Mouse (Mus musculus): ENCODE results near the gene Klhl15.
"Not testable (repeated sequence)": the region's sequence is repeated elsewhere in the genome, so short reads cannot be mapped to it uniquely, and the experiment has no call there.

Gene Klhl15

DNA sequence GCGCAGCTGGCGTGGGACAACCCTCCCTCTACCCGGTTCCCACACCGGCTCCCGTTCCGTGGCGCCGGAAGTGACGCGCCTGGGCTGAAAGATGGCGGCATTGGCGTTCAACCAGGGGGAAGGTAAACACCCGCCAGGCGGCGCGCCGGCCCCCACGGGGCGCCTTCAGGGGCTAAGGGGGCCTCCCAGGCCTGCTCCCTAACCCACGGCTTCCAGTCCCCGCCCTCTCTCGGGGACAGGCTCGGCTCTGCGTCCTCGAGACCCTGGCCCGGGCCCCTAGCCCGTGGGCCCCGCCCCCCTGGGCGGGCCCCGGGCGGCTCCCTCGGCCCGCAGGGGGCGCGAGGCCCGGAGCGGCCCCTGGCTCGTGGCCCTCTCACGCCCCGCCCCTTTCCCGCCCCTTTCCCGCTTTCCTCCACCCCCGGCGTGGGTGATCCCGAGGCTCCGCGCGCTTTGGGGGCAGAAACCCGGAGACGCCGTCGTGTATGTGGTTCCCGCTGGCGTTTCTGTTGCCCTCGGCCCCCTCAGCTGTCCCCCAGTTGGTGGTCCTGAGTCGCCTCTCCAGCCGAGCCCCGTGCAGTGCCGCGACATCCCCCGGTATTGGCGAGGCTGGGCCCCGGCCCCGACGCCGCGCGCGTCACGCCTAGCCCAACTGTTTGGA lies at the start of gene Klhl15:
Gene Klhl15 (plus strand): TSS at position 68 of the 658 bp plus-strand sequence.
- DNase-seq (ENCODE audit: low read depth, low spot score), result peak; percentile 84

DNA sequence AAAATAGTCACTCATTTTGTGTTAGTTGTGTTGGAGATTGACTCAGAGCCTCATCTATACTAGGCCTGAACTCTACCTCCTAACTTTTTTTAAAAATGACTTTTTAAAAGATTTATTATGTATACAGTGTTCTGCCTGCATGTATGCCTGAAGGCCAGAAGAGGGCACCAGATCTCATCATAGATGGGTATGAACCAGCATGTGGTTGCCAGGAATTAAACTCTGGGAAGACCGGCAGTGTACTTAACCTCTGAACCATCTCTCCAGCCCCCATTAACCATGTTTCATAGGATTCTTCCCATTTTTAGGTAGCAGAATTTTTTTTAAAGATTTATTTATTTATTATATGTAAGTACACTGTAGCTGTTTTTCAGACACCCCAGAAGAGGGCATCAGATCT lies 49.2 kb upstream of the Klhl15 start:
- DNase-seq (ENCODE audit: low read depth, low spot score), result no peak

DNA sequence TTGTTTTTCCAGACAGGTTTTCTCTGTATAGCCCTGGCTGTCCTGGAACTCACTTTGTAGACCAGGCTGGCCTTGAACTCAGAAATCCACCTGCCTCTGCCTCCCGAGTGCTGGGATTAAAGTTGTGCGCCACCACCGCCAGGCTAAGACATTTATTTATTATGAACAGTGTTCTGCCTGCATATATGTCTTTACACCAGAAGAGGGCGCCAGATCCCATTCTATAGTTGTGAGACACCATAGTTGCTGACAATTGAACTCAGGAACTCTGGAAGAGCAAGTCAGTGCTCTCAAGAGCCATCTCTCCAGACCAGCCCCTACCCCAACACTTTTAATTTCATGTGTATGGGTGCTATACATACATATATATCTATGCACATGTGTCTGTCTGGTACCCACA lies 40.5 kb upstream of the Klhl15 start:
- DNase-seq (ENCODE audit: low read depth, low spot score), result not testable (repeated sequence)

DNA sequence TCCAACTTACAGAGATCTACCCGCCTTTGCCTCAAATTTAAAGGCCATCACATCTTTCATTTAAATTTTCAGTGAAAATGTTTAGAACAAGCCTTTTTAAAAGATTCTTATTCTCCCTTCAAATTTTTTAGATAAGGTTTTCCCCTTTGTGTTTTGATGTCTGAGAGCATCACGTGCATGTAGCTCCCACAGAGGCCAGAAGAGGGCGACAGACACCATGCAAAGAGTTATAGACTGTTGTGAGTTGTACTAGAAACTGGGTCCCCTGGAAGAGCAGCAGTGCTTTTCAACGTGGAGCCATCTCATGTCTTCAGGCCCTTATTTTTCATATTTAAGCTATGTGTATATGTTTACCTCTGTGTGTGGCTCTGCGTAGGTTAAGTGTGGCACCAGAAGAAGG lies 36.6 kb upstream of the Klhl15 start:
- DNase-seq (ENCODE audit: low read depth, low spot score), result no peak

DNA sequence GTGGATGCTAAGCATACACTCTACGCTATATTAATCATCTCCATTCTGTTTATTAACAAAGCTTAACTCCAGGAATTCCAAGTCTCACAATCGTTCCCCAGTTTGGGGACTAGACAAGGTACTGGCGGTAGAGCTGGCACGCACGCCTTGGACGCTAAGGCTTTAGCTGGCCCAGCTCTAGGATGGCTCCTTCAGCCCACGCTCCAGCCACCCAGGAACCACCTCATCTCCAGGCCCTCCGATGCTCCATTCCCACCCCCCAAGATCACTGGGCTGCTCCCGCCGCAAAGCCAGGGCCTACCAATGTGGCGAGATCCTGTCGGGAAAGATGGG lies 22.2 kb upstream of the Klhl15 start:
- DNase-seq (ENCODE audit: low read depth, low spot score), result no peak

DNA sequence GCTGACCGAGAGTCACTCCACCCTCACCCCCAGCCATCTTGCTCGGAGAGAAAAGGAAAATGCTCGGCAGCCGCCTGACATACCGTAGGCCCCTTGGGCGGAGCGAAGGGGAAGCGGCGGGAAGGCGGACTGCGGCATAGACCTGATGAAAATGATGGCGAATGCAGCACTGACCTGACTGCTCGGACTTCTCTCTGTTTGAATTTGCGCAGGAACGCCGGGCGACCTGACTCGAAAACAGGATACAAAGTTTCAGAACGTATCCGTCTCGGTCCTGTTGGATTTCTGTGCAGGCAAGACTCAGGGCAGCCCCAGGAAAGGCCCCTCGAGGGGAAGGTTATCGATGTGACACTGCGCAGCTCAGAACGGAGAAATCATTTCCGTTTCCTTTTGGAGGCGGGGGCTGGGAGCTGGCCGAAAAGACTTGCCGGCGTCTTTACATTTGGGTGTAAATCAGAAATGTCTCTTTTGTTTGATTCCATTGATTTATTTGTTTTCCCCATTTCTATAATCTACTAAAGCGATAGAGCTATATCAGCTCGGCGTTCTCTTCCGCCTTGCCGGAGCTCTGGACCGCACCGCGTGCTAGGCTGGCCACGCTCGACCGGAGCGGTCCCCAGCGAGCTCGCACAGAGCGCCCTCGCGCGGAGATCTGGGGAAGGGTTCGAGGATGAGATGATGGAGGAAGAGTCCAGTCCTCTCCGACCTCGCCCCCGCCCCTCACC lies 21.6 kb upstream of the Klhl15 start, which contains the start of gene Eif2s3x:
Gene Eif2s3x (minus strand): TSS at position 266 of the 725 bp plus-strand sequence.
- DNase-seq (ENCODE audit: low read depth, low spot score), result peak; percentile 91

DNA sequence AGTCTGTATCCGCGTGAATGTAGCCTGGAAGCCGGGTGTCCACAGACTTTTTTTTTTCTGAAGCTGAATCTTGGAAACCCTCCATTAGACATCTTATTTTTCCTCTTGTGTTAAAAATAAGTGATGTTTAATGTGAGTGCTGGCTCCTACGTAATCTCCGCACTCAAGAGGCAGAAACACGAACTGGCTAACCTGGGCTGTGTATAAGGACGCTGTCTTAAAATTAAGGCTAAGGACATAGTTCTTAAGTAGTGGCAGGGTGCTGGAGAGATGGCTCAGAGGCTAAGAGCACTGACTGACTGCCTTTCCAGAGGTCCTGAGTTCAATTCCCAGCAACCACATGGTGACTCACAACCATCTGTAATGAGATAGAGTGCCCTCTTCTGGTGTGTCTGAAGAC lies 21.0 kb upstream of the Klhl15 start:
- no peak for DNase-seq (ENCODE audit: low read depth, low spot score)

DNA sequence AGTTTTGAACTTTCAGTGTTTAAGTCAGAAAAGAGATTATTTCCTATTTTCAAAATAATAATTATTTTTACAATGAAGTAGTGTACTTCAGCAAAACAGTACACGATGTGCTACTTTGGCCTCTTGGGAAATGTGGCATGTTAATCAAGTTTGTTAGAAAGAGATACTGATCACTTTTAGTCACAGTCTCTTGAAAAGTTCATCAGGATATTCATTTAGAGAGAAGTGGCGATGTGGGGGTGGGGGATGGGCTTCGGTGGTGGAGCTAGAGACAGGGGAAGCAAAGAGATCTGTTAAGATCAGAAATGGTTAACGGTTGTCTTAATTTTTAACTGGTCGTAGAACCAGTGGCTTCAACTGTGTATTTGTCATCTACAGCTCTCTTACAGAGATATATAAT lies 967 bp upstream of the Klhl15 start:
- DNase-seq (ENCODE audit: low read depth, low spot score), result no peak

DNA sequence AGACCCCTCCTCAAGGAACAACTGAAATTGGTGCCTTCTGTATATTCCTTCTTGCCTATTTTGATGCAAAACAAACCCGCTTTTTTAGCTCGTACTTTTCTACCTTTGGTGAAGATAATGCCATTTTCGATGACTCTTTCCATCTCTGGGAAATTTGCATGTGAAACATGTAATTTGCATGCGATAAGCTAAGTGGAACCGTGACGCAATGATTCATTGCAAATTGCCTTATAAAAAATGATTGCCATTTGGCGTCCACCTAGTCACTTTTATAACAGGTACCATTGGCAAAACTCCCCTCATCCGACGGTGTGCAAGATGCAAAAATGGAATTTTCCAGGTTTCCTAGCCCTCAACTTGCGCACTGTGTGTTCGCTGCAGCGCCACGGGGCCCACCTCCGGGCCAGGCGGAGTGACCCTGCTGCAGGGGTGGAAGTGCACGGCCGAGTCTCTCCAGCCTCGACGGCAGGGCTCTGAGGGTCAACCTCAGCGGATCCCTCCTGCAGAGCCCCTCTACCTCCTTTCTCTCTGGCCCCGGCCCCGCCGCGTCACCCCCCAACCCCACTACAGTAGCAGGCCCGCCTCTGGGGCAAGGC lies 365 bp upstream of the Klhl15 start:
- no peak for DNase-seq (ENCODE audit: low read depth, low spot score)

DNA sequence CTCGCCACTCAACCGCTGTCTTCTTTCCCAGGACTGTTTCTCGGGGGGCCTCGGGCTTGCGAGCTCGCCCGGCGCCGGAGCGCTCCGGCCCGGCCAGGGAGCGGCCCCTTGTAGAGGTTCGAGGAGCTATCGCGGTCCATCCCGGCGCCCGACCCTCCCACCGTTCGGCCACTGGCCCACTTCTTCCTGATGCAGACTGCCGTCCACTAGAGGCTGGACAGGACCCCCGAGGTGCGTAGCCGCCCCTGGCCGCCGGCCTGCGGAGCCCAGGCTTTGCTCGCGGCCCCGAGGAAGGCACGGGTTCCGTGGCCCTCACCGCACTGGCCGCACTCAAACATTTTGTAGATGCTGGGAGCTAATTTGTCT lies 774 bp downstream of the Klhl15 start:
- DNase-seq (ENCODE audit: low read depth, low spot score), result peak; percentile 14

DNA sequence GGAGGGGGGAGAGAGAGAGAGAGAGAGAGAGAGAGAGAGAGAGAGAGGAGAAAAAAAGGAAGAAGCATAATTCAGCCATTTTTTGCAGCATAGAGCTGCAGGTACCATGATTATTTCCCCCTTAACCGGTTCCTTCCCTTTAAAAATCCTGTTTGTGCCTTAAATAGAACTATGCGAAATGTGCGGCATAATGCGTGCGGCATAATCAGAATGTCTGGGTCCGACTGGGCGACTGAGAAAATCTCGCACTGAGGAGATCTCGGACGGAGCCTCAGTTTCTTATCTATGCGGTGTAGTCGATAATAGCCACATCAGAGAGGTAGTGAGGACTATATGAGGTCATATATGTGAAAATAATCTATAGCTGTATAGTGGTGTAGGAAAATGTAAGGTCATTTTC lies 1.2 kb downstream of the Klhl15 start:
- DNase-seq (ENCODE audit: low read depth, low spot score), result no peak

DNA sequence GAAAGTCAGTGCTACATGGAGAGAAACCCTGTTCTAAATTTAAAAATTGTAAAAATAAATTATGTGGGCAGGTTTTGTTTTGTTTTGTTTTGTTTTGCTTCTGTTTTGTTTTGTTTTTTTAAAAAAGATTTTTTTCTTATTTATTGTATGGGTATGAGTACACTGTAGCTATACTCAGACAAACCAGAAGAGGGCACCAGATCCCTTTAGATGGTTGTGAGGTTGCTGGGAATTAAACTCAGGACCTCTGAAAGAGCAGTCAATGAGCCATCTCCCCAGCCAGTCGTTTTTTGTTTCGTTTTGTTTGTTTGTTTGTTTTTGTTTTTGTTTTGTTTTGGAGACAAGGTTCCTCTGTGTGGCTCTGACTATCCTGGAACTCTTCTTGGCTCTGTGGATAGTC lies 54.5 kb downstream of the Klhl15 start:
- DNase-seq (ENCODE audit: low read depth, low spot score), result peak; percentile 49

DNA sequence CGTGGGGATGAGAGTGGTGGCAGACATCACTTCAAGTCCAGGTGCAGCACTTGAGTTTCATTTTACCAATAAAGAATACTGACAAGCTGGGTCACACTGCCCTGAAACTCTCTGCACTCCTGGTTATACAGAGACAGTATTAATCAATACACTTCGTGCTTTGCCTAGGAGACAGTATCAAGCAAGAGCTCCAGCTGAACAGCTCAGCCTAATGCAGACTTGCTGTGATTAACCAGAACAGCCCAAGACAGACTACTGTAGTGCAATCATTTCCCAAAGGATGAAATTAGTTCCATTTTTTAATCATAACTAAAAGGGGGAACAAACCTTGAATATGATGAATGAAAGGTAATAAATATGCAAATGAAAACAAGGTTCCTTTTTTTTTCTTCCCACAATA lies 68.5 kb downstream of the Klhl15 start:
- no peak for DNase-seq (ENCODE audit: low read depth, low spot score)

DNA sequence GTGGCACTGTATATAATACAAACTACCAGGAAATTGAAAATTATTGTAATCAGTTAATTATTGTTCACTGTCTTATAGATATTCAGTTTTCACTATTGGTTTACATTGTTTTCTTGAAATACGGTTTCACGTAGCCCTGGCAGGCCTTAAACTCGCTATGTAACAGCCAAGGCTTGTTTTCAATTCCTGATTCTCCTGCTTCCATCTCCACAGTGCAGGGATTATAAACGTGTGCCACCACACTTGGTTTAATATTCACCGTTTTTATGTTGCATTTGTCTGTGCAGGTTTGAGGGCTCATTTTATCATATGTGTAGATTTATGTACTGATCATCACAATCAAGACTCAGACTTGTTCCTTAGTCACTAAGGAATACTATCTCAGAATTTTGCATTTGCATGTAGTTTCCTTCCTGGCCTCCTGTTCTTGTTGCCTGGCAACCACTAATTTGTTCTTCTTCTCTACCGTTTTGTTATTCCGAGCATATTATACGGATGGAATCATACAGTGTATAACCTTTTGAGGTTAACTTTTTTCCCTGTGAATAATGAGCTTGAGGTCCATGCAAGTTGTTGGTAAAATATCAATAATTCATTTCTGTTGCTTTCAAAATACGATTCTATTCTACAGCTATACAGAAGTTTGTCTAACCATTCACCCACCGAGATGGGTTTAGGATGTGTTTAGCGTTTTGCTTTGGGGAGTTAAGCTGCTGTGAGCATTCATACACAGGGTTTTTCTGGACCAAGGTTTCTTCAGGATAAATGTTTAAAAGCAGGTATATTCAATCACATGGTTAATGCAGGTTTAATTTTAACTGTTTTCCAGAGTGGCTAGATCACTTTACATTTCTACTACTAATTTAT lies 86.9 kb downstream of the Klhl15 start:
- no peak for DNase-seq (ENCODE audit: low read depth, low spot score)

Measured in forelimb bud, embryonic 11.5 days (tissue).